ENCODE assay signal across 21 mouse cellular contexts in genomic region chr9:21456930-21457634, GRCm38 (mm10). TPM values are rescaled to one million over a fixed set of nuclear protein-coding genes. Genes with fewer than 3 reads are reported as not detected.
A peak's percentile ranks its signal among the peaks of the same experiment; 100 is the strongest.
DNase-seq lines count a peak whose midpoint lies in the region; ATAC-seq and TF ChIP-seq lines count a peak whose summit lies in the region.
"Had no signal": no experiment of that assay in that cellular context is flagged by ENCODE, and none has a peak within 500 bp of the region (broad histone marks: within the 10 kb centered on the region; RNA-seq: fewer than 3 reads in every experiment).

No protein-coding gene starts in this region.

- no peak for DNase-seq in layer of hippocampus, adult 2 months (ENCODE audit: low spot score in 2 of 2)
- DNase-seq in layer of hippocampus, adult 9-10 months (ENCODE audit: low spot score), result no peak
- peak; percentile 41 for DNase-seq in thymus, postnatal 4 days
- no peak for DNase-seq in thymus, postnatal 36 days
- no peak for DNase-seq in cerebellum, postnatal 14 days
- no peak for DNase-seq in embryo, embryonic 10 days (ENCODE audit: low spot score)
- DNase-seq: adrenal gland, postnatal 25 days; cerebellum, adult 9-10 months; embryo, embryonic 11 days; heart, postnatal 4 days; kidney, adult 2 months; kidney, postnatal 36 days; right cerebral cortex, adult 18-20 months had no signal

- peaks cover 21% of the 10 kb centered on the region for H3K4me1 ChIP-seq in small intestine, adult 2 months (ENCODE audit: control insufficient read depth, insufficient read depth, insufficient read length, low read length)
- H3K4me1 ChIP-seq: forebrain, embryonic 13.5 days; midbrain, embryonic 15.5 days had no signal

- peak overlapping the region; percentile 41; the same call in 1 of the 2 replicates for H3K27ac ChIP-seq in layer of hippocampus, adult 2 months
- peak overlapping the region; percentile 54 for H3K27ac ChIP-seq in small intestine, adult 2 months (ENCODE audit: insufficient read depth, low read depth, low read length)
- H3K27ac ChIP-seq: forebrain, embryonic 13.5 days; heart, embryonic 13.5 days; limb, embryonic 15.5 days; lung, embryonic 15.5 days; midbrain, embryonic 15.5 days had no signal

- no peak for TF ChIP-seq POLR2A in small intestine, adult 2 months (IDR thresholded peaks at IDR 0.05; ENCODE audit: low read depth, low read length)

- peak; percentile 48 for ATAC-seq in common myeloid progenitor, adult 5-6 weeks (replicated peaks; ENCODE audit: low read depth, poor library complexity, severe bottlenecking)
- ATAC-seq: activated CD4-positive, CD25-positive, alpha-beta regulatory T cell, adult 4 months; forebrain, embryonic 13.5 days; midbrain, embryonic 15.5 days had no signal

- H3K4me3 ChIP-seq in layer of hippocampus, adult 2 months, result no peak overlapping the region
- no peak overlapping the region for H3K4me3 ChIP-seq in small intestine, adult 2 months (ENCODE audit: low read depth, low read length)
- H3K4me3 ChIP-seq: forebrain, embryonic 13.5 days; heart, embryonic 13.5 days; limb, embryonic 15.5 days; lung, embryonic 15.5 days; midbrain, embryonic 15.5 days had no signal

- WGBS in small intestine, adult 2 months, result 85% methylated on average over 10 of the region's 10 CpGs

- H3K27me3 ChIP-seq in small intestine, adult 2 months (ENCODE audit: control insufficient read depth, insufficient read depth, low read length), result no peaks in the 10 kb centered on the region
- H3K27me3 ChIP-seq: forebrain, embryonic 13.5 days; heart, embryonic 13.5 days; limb, embryonic 15.5 days; lung, embryonic 15.5 days; midbrain, embryonic 15.5 days had no signal

- peaks cover 18% of the 10 kb centered on the region for H3K36me3 ChIP-seq in small intestine, adult 2 months (ENCODE audit: control insufficient read depth, insufficient read depth, low read length)
- H3K36me3 ChIP-seq: midbrain, embryonic 15.5 days had no signal

- TF ChIP-seq CTCF in layer of hippocampus, adult 2 months (conservative IDR thresholded peaks at IDR 0.05), result no peak
- no peak for TF ChIP-seq CTCF in small intestine, adult 2 months (IDR thresholded peaks at IDR 0.05; ENCODE audit: extremely low read depth, insufficient read length, insufficient replicate concordance, low read depth, low read length)

RNA-seq across cellular contexts. Expression of gene Dnm2, which starts 32.4 kb away (rescaled TPM):
- 10 to 100 TPM; 58.0 to 69.6 TPM for total RNA-seq in layer of hippocampus, adult 2 months (2021)
- total RNA-seq in common myeloid progenitor, adult 5-6 weeks (2017), result 53.9 and 65.9 TPM in 2 replicates
- 179 and 517 TPM in 2 replicates for polyA plus RNA-seq in small intestine, adult 2 months (2012; rRNA removed)

RNA-seq across cellular contexts. Expression of gene Qtrt1, which starts 45.4 kb away (rescaled TPM):
- total RNA-seq in layer of hippocampus, adult 2 months (2021), result 10 to 100 TPM; 31.2 to 46.2 TPM
- 22.5 and 25.5 TPM in 2 replicates for total RNA-seq in common myeloid progenitor, adult 5-6 weeks (2017)
- polyA plus RNA-seq in small intestine, adult 2 months (2012; rRNA removed), result 30.1 and 32.8 TPM in 2 replicates

RNA-seq across cellular contexts. Expression of gene Tmed1, which starts 53.0 kb away (rescaled TPM):
- 10 to 100 TPM; 13.5 to 15.5 TPM for total RNA-seq in layer of hippocampus, adult 2 months (2021)
- 13.8 and 17.1 TPM in 2 replicates for total RNA-seq in common myeloid progenitor, adult 5-6 weeks (2017)
- polyA plus RNA-seq in small intestine, adult 2 months (2012; rRNA removed), result 7.5 and 10.8 TPM in 2 replicates
